Mouse (Mus musculus) retina, embryonic 14.5 days (tissue): Measurements from ENCODE around the gene Fes.

Experiments used
- DNase-seq: peaks from one replicate; pipeline ENCODE4 v3.0.0-alpha.2; 2015; ENCODE audit warnings: low spot score

The Fes gene

GRCm38 (mm10) chr7:80343270-80344018 is 44.3 kb downstream of the Fes start:
- no peak for DNase-seq

- peak; percentile 100 for DNase-seq
Observed at GRCm38 (mm10) chr7:80342858-80343257, 44.9 kb downstream of the Fes start, which contains the start of gene Hddc3. Hddc3 (plus strand) TSS chr7:80343104.

- peak; percentile 21 for DNase-seq
Observed at GRCm38 (mm10) chr7:80341793-80342192, 46.0 kb downstream of the Fes start.

- DNase-seq = peak; percentile 81
Observed at GRCm38 (mm10) chr7:80340793-80341192, 47.0 kb downstream of the Fes start, which contains the start of gene Unc45a. Unc45a (minus strand) TSS chr7:80341005.

GRCm38 (mm10) chr7:80339793-80340628 is 47.7 kb downstream of the Fes start:
- DNase-seq = peak; percentile 98

GRCm38 (mm10) chr7:80339371-80339770 is 48.4 kb downstream of the Fes start:
- DNase-seq = peak; percentile 37

- DNase-seq = no peak
Observed at GRCm38 (mm10) chr7:80336932-80337331, 50.8 kb downstream of the Fes start.

DNA sequence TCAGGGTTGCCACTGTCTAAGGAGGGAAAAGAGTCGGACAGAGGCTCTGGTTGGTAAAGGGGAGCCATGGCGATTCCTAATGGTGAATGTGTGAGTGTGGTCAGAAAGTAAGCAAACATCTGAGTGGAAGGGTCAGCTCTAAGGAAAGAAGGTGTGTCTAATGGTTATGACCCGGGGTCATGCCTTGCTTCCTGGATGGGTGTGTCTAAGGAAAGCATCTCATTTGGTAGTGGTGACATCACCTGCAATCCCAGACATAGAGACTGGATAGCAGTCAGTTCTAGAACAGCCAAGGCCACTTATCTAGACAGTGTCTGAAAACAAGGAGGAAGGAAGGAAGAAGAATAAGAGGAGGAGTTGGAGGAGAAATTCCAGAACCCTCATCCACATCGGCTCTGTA is 52.9 kb downstream of the Fes start:
- DNase-seq = no peak

GRCm38 (mm10) chr7:80331433-80331832 is 56.3 kb downstream of the Fes start:
- no peak for DNase-seq

DNA sequence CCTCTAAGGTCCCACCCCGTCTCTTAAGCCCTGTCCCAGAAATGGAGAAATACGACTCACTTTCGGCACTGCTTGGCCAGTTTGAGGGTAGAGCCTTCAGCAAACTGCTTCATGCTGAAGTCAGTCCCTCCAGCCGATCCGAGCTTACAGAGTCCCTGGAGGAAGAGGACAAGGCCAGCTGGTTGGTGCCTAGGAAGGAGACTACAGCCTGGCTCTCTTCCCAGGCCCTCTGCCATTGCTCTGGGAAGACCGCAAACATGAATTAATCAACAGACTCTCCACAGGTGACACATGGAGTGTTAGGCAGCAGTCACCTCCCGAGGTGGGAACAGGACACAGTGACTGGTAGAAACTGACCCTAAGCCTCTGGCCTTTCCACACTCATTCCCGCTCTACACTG is 57.5 kb downstream of the Fes start:
- no peak for DNase-seq
